Mouse (Mus musculus) bone marrow macrophage, adult 2 months (primary cell): Measurements from ENCODE around the gene Rai14.

Experiments used
- CTCF ChIP-seq: IDR thresholded peaks from 2 replicates; pipeline ENCODE4 v1.5.1; 2012; ENCODE audit warnings: low read depth, mild to moderate bottlenecking, low read length, moderate library complexity
- POLR2A ChIP-seq: IDR thresholded peaks from 2 replicates; pipeline ENCODE4 v1.6.1; 2012; ENCODE audit warnings: mild to moderate bottlenecking, low read depth, low read length, borderline replicate concordance

GRCm38 (mm10) chr15:10648372-10649109 is 65.9 kb downstream of the Rai14 start:
- no peak for TF ChIP-seq CTCF
- no peak for TF ChIP-seq POLR2A
